In the genomic region with DNA sequence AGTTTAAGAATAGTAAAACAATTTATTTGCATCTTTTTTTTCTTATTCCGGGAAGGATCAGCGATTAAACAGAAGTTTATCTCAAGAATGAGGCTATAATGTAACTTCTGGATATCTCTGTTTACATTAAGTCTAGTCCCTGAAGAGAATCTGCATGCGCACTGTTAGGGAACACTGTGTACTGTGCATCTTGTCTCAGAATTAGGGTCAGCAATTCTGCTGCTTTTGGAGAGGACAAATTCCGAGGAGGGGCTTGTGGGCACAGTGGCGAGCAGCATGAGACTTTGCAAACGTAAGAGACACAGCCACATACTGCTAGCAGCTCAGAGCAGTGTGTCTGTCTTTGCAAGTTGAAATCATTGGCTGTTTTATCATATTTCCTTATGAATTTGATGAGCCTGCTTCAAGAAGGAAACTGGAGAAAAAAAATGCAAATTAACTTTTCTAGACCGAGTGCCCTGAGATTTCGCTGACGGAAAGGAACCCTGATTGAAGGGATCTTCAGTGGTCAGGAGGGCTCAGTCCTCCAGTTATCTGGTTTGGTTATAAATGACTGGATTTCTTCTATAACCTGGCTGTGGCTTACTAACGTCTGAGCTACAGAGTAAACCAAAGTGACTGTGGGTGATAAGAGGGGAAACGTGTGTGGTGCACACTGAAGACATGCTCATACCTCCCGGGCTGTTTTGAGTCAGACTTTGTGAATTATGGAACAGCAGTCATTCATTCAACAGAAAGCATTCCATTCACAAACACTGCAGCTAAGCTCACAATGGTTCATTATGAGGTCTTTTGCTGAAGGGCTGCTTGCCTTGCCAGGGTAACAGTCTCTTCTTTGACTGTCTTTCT, we compare ENCODE assay signal across 8 mouse cellular contexts.
DNase-seq lines count a peak whose midpoint lies in the region; ATAC-seq and TF ChIP-seq lines count a peak whose summit lies in the region.

No protein-coding gene starts in this region.

- peaks cover 21% of the 10 kb centered on the region for H3K4me1 ChIP-seq in megakaryocyte, embryonic 14.5 days
- H3K4me1 ChIP-seq in heart, postnatal 0 days (ENCODE audit: control insufficient read depth, insufficient read depth) = peaks cover 12% of the 10 kb centered on the region; the same call in 1 of the 2 replicates
- H3K4me1 ChIP-seq in lung, embryonic 16.5 days (replicated peaks; ENCODE audit: control insufficient read depth, insufficient read depth, low read length) = peaks cover 9% of the 10 kb centered on the region; the same call in 1 of the 2 replicates

- H3K4me3 ChIP-seq in megakaryocyte, embryonic 14.5 days (replicated peaks) = peak overlapping the region; percentile 42
- peak overlapping the region; percentile 57 for H3K4me3 ChIP-seq in heart, postnatal 0 days (ENCODE audit: low read depth, low read length)
- peak overlapping the region; percentile 60 for H3K4me3 ChIP-seq in lung, embryonic 16.5 days (ENCODE audit: low read length)

- peak overlapping the region; percentile 70 for H3K4me2 ChIP-seq in heart, postnatal 0 days (ENCODE audit: low read depth, low read length)
- H3K4me2 ChIP-seq in lung, embryonic 16.5 days (ENCODE audit: low read depth, low read length) = peak overlapping the region; percentile 78

- no peaks in the 10 kb centered on the region for H3K9me3 ChIP-seq in megakaryocyte, embryonic 14.5 days
- H3K9me3 ChIP-seq in heart, postnatal 0 days (replicated peaks; ENCODE audit: control insufficient read depth, low read length) = no peaks in the 10 kb centered on the region
- no peaks in the 10 kb centered on the region for H3K9me3 ChIP-seq in lung, embryonic 16.5 days (ENCODE audit: control insufficient read depth, low read length)

- 37% methylated on average over 12 of the region's 12 CpGs for WGBS in heart, postnatal 0 days
- WGBS in lung, embryonic 16.5 days = 13% methylated on average over 12 of the region's 12 CpGs

- intact Hi-C loops in gastrocnemius, postnatal 36 days (cut with DNase I) = loop anchor here (2.0 to 10.0 kb wide), 3 partner anchors 141 to 536 kb away; no protein-coding TSS in a partner anchor

- peak; percentile 23 for DNase-seq in heart, postnatal 0 days (ENCODE audit: low spot score)
- DNase-seq in thymus, postnatal 36 days = peak; percentile 39 to 49
- DNase-seq in right cerebral cortex, adult 2 months (ENCODE audit: low spot score in 2 of 2) = no peak
- no peak for DNase-seq in kidney, postnatal 25 days
- no peak for DNase-seq in gastrocnemius, postnatal 36 days

- peaks cover 37% of the 10 kb centered on the region for H3K27me3 ChIP-seq in megakaryocyte, embryonic 14.5 days (replicated peaks)
- H3K27me3 ChIP-seq in heart, postnatal 0 days (ENCODE audit: control insufficient read depth, insufficient read depth, low read length) = no peaks in the 10 kb centered on the region
- H3K27me3 ChIP-seq in lung, embryonic 16.5 days (ENCODE audit: control insufficient read depth, insufficient read depth, low read depth, low read length) = no peaks in the 10 kb centered on the region

- ATAC-seq in megakaryocyte, adult 5-6 weeks (ENCODE audit: poor library complexity, severe bottlenecking) = no peak
- peak; percentile 55; the same call in 1 of the 2 replicates for ATAC-seq in heart, postnatal 0 days (ENCODE audit: insufficient read depth, low read depth)
- peak; percentile 83 for ATAC-seq in lung, embryonic 16.5 days (ENCODE audit: low read depth)

- no peak for TF ChIP-seq CTCF in heart, postnatal 0 days (IDR thresholded peaks at IDR 0.05; ENCODE audit: low read depth)

- peak overlapping the region; percentile 47 for H3K9ac ChIP-seq in heart, postnatal 0 days (replicated peaks; ENCODE audit: low read depth, low read length)
- peak overlapping the region; percentile 54 for H3K9ac ChIP-seq in lung, embryonic 16.5 days (ENCODE audit: low read length)

- TF ChIP-seq EP300 in heart, postnatal 0 days (IDR thresholded peaks at IDR 0.05; ENCODE audit: low read depth) = peak; percentile 81

- no peaks in the 10 kb centered on the region for H3K36me3 ChIP-seq in megakaryocyte, embryonic 14.5 days (replicated peaks; ENCODE audit: low read length)
- H3K36me3 ChIP-seq in heart, postnatal 0 days (replicated peaks; ENCODE audit: control insufficient read depth, insufficient read depth, low read length) = no peaks in the 10 kb centered on the region
- no peaks in the 10 kb centered on the region for H3K36me3 ChIP-seq in lung, embryonic 16.5 days (ENCODE audit: control insufficient read depth, insufficient read depth, low read length)

- H3K27ac ChIP-seq in heart, postnatal 0 days (ENCODE audit: low read depth) = peak overlapping the region; percentile 64
- H3K27ac ChIP-seq in lung, embryonic 16.5 days (ENCODE audit: low read length) = peak overlapping the region; percentile 78

Comparison
In these comparisons a context has a peak if more than half of its experiments do, and no peak if none do; other contexts are left out.
1. DNase-seq: peak in heart, postnatal 0 days (single experiment) and thymus, postnatal 36 days (2 of 2); none in right cerebral cortex, adult 2 months (0 of 2), kidney, postnatal 25 days (0 of 2) and gastrocnemius, postnatal 36 days (0 of 2).
2. Peak in every context shown above with its lines, with median percentiles within 50 percentile points of each other: H3K4me3 ChIP-seq.